Mouse (Mus musculus) lung, embryonic 16.5 days (tissue): Measurements from ENCODE around the gene Foxn3. TPM values are rescaled to one million over a fixed set of nuclear protein-coding genes. Genes with fewer than 3 reads are reported as not detected.

Experiments used
- ATAC-seq: fragments of 200-750 bp; cut with Nextera tagmentation; 2 replicates; pipeline ENCODE4 v1.8.0; 2017; ENCODE audit warnings: low read depth, mild to moderate bottlenecking, moderate library complexity
- H3K27ac ChIP-seq: fragments of 300-500 bp; sonication (generic); 2 replicates; pipeline ENCODE4 v1.5.1; 2014; ENCODE audit warnings: mild to moderate bottlenecking, control low read depth, low read length
- H3K27me3 ChIP-seq: fragments of 300-500 bp; sonication (generic); 2 replicates; pipeline ENCODE4 v1.6.1; 2014; ENCODE audit warnings: low read depth, low read length, mixed read lengths; ENCODE audit not compliant: control insufficient read depth, insufficient read depth
- H3K36me3 ChIP-seq: fragments of 300-500 bp; sonication (generic); 2 replicates; pipeline ENCODE4 v1.6.1; 2014; ENCODE audit warnings: low read length; ENCODE audit not compliant: control insufficient read depth, insufficient read depth
- H3K4me1 ChIP-seq: fragments of 300-500 bp; sonication (generic); replicated peaks from 2 replicates; pipeline ENCODE4 v1.6.1; 2014; ENCODE audit warnings: low read length, mixed read lengths; ENCODE audit not compliant: control insufficient read depth, insufficient read depth
- H3K4me2 ChIP-seq: fragments of 300-500 bp; sonication (generic); 2 replicates; pipeline ENCODE4 v1.6.1; 2014; ENCODE audit warnings: low read depth, low read length, control low read depth
- H3K4me3 ChIP-seq: fragments of 300-500 bp; sonication (generic); 2 replicates; pipeline ENCODE4 v1.5.1; 2014; ENCODE audit warnings: mild to moderate bottlenecking, low read length, control low read depth
- H3K9ac ChIP-seq: fragments of 300-500 bp; sonication (generic); 2 replicates; pipeline ENCODE4 v1.6.1; 2014; ENCODE audit warnings: low read length, control low read depth
- H3K9me3 ChIP-seq: fragments of 300-500 bp; sonication (generic); 2 replicates; pipeline ENCODE4 v1.6.1; 2016; ENCODE audit warnings: low read length; ENCODE audit not compliant: control insufficient read depth
- WGBS: fragments of 180-500 bp; shearing (Covaris S2); extraction: QIAGEN DNeasy Blood & Tissue Kit; methylation state at CpG from one replicate; pipeline ENCODE4 v1.1.7; 2014; 5-methylcytosine and 5-hydroxymethylcytosine counted together
- polyA plus RNA-seq: library from polyadenylated mRNA; unstranded; fragments of >200 nt; fragmentation: Nextera tagmentation; extraction: Ambion mirVana; gene quantifications from 2 replicates; pipeline ENCODE4 v1.2.1, GENCODE M21; 2015

Foxn3 gene
- polyA plus RNA-seq, 1 experiment from 2014 or later, result 60.8 TPM

DNA sequence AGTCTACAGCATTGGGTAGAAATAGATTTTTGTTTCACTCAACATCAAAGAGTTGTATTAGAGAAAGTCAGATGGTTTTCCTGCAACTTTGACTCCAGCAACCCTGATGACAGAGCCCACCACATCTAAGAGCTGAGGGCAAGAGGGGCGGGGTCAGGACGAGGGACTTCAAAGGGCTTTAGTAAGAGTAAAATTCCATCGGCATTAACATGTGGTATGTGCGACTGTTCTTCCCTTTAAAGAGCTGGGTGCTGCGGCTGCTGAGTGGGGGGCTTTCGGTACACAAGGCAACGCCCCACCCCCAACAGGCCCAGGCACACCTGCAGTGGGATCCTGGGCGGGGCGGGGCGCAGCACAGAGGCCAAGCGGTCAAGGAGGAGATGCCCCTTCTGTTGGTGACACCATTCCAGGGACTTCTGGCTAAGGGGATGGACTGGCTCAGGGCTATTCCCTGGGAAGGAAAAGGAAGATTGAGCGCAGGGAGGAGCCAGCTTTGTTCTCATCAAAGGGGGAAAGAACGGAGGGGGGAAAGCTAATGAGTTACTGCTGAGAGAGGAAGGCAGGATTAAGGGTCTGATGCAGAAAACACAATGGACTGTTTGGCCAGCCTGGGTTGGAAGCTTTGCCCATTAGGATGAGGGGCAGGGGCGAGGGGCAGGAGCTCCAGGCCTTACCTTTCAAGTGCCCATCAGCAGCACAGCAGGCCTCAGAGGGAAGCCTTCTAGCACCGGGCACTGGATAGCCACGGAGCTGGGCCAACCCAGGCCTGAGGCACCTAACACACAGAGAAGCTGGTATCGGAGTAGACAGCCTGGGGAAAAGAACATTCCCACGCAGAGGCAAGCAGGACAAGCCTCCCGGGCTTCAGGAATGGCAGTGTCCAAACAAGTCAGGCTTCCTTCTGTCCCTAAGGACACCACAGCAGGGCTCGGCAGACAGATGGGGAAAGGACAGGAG is 233.8 kb downstream of the Foxn3 start:
- H3K4me1 ChIP-seq, result peaks cover 30% of the 10 kb centered on the region
- H3K36me3 ChIP-seq, result no peaks in the 10 kb centered on the region; the same call in 1 of the 2 replicates
- ATAC-seq, result no peak
- 29% methylated on average over 20 of the region's 20 CpGs for WGBS
- H3K9me3 ChIP-seq, result no peaks in the 10 kb centered on the region
- no peak overlapping the region for H3K4me2 ChIP-seq
- H3K4me3 ChIP-seq, result no peak overlapping the region
- H3K9ac ChIP-seq, result no peak overlapping the region
- no peaks in the 10 kb centered on the region for H3K27me3 ChIP-seq
- no peak overlapping the region for H3K27ac ChIP-seq

DNA sequence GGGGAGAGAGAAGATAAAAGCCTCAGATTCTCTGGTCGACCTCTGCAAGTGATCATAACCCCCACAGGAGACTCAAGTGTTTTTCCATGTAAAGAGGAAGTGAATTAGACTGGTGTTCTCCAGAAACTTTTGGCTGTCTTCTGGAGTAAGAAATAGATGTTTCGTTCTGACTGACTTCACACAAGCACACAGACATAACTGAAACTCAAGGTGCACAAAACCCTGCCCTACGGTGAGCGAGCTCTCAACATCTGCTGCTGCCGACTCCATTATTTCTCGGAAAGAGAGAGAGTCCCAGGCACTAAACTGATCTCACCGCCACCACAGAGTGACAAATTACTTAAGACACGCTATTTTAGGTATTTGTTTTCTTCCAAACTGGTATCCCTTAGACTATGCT is 237.2 kb downstream of the Foxn3 start:
- H3K9ac ChIP-seq, result no peak overlapping the region
- ATAC-seq, result no peak
- no peak overlapping the region for H3K4me3 ChIP-seq
- H3K4me1 ChIP-seq, result peaks cover 5% of the 10 kb centered on the region; the same call in 1 of the 2 replicates
- H3K27me3 ChIP-seq, result no peaks in the 10 kb centered on the region
- no peaks in the 10 kb centered on the region for H3K36me3 ChIP-seq
- no peaks in the 10 kb centered on the region for H3K9me3 ChIP-seq
- WGBS, result 46% methylated on average over 8 of the region's 8 CpGs
- no peak overlapping the region for H3K4me2 ChIP-seq
- no peak overlapping the region for H3K27ac ChIP-seq

- Histone ChIP-seq H3K36me3 (no peaks in the 10 kb centered on the region), H3K4me2 (no peak overlapping the region), H3K27me3 (no peaks in the 10 kb centered on the region), H3K27ac (no peak overlapping the region), H3K9ac (no peak overlapping the region), H3K4me1 (peaks cover 11% of the 10 kb centered on the region), H3K4me3 (no peak overlapping the region), H3K9me3 (no peaks in the 10 kb centered on the region)
- 81% methylated on average over 12 of the region's 12 CpGs for WGBS
- ATAC-seq, result no peak
Observed at GRCm38 (mm10) chr12:99321633-99322431, 241.6 kb downstream of the Foxn3 start.

GRCm38 (mm10) chr12:99320966-99321496 is 242.4 kb downstream of the Foxn3 start:
- Histone ChIP-seq H3K36me3 (no peaks in the 10 kb centered on the region), H3K27ac (no peak overlapping the region), H3K27me3 (no peaks in the 10 kb centered on the region), H3K9me3 (no peaks in the 10 kb centered on the region), H3K4me2 (no peak overlapping the region), H3K9ac (no peak overlapping the region), H3K4me3 (no peak overlapping the region), H3K4me1 (peaks cover 11% of the 10 kb centered on the region)
- no peak for ATAC-seq
- WGBS, result 88% methylated on average over 3 of the region's 3 CpGs

DNA sequence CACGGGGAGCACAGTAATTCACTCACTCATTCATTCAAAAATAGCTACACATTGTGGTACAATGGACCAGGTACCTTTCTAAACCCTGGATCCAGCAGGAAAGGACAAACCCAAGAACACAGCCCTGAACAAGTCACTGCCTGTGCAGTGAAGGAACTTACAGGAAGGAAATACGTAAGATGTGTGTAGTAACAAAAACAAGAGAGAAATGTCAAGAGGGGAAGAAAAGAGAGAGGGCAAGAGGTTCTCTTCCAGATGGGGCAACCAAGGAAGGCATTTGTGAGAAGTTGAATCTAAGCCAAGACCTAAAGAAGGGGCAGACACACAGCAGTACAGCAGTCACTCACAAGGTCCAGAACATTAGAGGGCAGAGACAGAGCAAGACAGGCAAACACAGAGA is 243.5 kb downstream of the Foxn3 start:
- Histone ChIP-seq H3K9ac (no peak overlapping the region), H3K4me2 (no peak overlapping the region), H3K27me3 (no peaks in the 10 kb centered on the region), H3K9me3 (no peaks in the 10 kb centered on the region), H3K4me3 (no peak overlapping the region), H3K27ac (no peak overlapping the region), H3K4me1 (peaks cover 11% of the 10 kb centered on the region), H3K36me3 (no peaks in the 10 kb centered on the region)
- 53% methylated on average over 2 of the region's 2 CpGs for WGBS
- peak; percentile 57 for ATAC-seq

GRCm38 (mm10) chr12:99319171-99319570 is 244.2 kb downstream of the Foxn3 start:
- H3K9me3 ChIP-seq, result no peaks in the 10 kb centered on the region
- H3K9ac ChIP-seq, result no peak overlapping the region
- no peak overlapping the region for H3K4me2 ChIP-seq
- H3K4me3 ChIP-seq, result no peak overlapping the region
- whole genome bisulfite sequencing, result 49% methylated on average over 5 of the region's 5 CpGs
- H3K27me3 ChIP-seq, result no peaks in the 10 kb centered on the region
- peaks cover 11% of the 10 kb centered on the region for H3K4me1 ChIP-seq
- H3K36me3 ChIP-seq, result no peaks in the 10 kb centered on the region
- no peak for ATAC-seq
- no peak overlapping the region for H3K27ac ChIP-seq

GRCm38 (mm10) chr12:99315931-99316330 is 247.5 kb downstream of the Foxn3 start:
- Histone ChIP-seq H3K36me3 (no peaks in the 10 kb centered on the region), H3K27me3 (no peaks in the 10 kb centered on the region), H3K27ac (no peak overlapping the region), H3K4me3 (no peak overlapping the region), H3K4me2 (no peak overlapping the region), H3K9me3 (no peaks in the 10 kb centered on the region), H3K4me1 (peaks cover 11% of the 10 kb centered on the region), H3K9ac (no peak overlapping the region)
- ATAC-seq, result no peak
- WGBS, result 82% methylated on average over 6 of the region's 6 CpGs

- no peak overlapping the region for H3K9ac ChIP-seq
- no peak overlapping the region for H3K4me2 ChIP-seq
- no peak overlapping the region for H3K4me3 ChIP-seq
- no peaks in the 10 kb centered on the region for H3K9me3 ChIP-seq
- H3K27ac ChIP-seq, result no peak overlapping the region
- peaks cover 10% of the 10 kb centered on the region for H3K4me1 ChIP-seq
- H3K27me3 ChIP-seq, result no peaks in the 10 kb centered on the region
- 78% methylated on average over 5 of the region's 5 CpGs for WGBS
- no peaks in the 10 kb centered on the region for H3K36me3 ChIP-seq
- ATAC-seq, result no peak
Observed at GRCm38 (mm10) chr12:99314817-99315216, 248.6 kb downstream of the Foxn3 start.

DNA sequence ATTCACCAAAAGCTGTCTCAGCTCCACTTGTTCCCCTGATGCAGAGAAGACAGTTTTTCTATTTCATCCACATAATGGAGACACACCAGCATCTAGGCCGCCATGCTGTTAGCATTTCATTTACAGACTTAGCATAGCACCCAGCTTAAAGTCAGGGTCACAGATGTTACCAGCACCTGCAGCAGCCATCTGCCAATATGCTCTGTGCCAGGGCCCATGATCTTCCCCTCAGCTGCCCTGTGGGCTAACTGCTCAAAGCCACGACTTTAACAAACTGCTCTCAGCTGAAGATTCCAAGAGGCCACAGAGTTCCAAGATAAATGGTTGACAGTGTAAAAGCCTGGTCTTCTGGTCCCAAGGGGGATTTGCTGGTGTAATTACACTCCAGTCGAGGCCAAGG is 252.1 kb downstream of the Foxn3 start:
- Histone ChIP-seq H3K9ac (no peak overlapping the region), H3K4me3 (no peak overlapping the region), H3K4me1 (peaks cover 6% of the 10 kb centered on the region; the same call in 1 of the 2 replicates), H3K36me3 (no peaks in the 10 kb centered on the region), H3K9me3 (no peaks in the 10 kb centered on the region), H3K4me2 (no peak overlapping the region), H3K27me3 (no peaks in the 10 kb centered on the region), H3K27ac (no peak overlapping the region)
- WGBS, result 52% methylated on average over 3 of the region's 3 CpGs
- ATAC-seq, result no peak
